Mouse (Mus musculus): Measurements from ENCODE around the gene 4933415A04Rik. TPM values are rescaled to one million over a fixed set of nuclear protein-coding genes. Genes with fewer than 3 reads are reported as not detected.

The 4933415A04Rik gene
- polyA plus RNA-seq, 1 experiment = 0.30 TPM

DNA sequence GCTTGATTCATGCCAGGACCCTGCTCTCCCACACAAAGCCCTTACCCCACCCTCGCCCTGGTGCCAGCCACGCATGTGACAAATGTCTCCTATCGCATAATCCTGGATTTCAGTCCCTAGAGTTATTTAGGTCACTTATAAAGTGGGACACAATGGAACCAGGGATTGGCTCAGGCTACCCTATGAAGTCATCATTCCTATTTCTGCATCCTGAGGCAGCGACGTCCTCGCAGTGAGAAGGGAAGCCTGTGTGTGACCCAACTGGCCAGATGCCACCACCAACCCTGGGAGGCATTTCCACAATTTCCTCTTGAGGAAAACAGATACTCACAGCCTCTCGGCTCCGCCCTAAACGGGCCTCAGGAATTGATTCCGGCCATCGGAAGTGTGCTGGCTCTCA is 17.2 kb upstream of the 4933415A04Rik start:
- peak; percentile 91 for DNase-seq

GRCm38 (mm10) chr11:43575061-43575375 is 11.8 kb upstream of the 4933415A04Rik start:
- WGBS = 42% methylated on average over 3 of the region's 3 CpGs
- TF ChIP-seq POLR2A (IDR thresholded peaks at IDR 0.05; ENCODE audit: low read depth, low read length) = no peak
- no peak for TF ChIP-seq CTCF (conservative IDR thresholded peaks at IDR 0.05; ENCODE audit: insufficient read depth, insufficient read length, low read depth, low read length)

More for the DNA sequence above, 17.2 kb upstream of the 4933415A04Rik start:
- no peaks in the 10 kb centered on the region for H3K4me1 ChIP-seq (ENCODE audit: control insufficient read depth, insufficient read depth, low read length)
- 48% methylated on average over 11 of the region's 11 CpGs for WGBS
- H3K27me3 ChIP-seq (replicated peaks; ENCODE audit: control insufficient read depth, insufficient read depth, low read length) = no peaks in the 10 kb centered on the region
- H3K36me3 ChIP-seq (ENCODE audit: control insufficient read depth, insufficient read depth, low read length) = no peaks in the 10 kb centered on the region
- TF ChIP-seq CTCF (conservative IDR thresholded peaks at IDR 0.05; ENCODE audit: insufficient read depth, insufficient read length, low read depth, low read length) (no peak), POLR2A (IDR thresholded peaks at IDR 0.05; ENCODE audit: low read depth, low read length) (no peak)
- H3K27ac ChIP-seq (ENCODE audit: insufficient read depth, low read depth, low read length) = peak overlapping the region; percentile 48; the same call in 1 of the 2 replicates
- H3K4me3 ChIP-seq (ENCODE audit: insufficient read depth, low read depth, low read length) = no peak overlapping the region

DNA sequence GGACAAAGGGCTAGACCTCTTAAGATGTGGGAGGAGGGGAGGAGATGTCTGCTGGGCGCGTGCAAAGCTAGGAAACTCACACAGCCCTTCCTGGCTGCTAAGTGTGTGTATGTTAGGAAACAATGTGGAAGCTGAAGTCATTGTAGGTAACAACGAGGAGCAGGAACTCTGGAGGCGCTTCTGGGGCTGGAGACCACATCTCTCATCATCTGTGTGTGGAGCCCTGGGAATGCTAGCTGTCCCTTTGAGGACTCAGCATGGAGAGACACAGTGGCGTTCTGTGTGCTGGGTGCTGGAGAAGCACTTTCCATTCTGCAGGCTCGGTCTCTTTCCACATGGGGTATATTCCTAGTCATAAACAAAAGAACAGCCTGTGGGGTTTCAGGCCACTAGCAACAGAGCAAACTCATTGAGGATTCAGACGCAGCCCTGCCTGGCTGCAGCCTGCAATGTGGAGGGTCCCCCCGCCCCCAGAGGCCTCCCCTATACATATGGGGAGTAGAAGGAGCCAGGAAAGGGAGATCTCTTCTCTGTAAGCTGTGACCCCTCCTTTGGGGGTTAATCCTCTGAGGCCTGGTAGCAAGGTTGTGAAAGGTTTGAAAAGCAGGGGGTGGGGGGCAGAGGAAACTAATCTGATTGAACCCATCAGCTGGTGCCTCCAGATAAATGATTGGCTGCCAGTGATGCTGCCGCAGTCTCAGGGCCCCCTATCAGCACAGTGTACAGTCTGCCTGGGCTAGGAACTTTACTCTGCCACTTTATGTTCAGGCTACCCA is 11.3 kb upstream of the 4933415A04Rik start:
- H3K27me3 ChIP-seq (replicated peaks; ENCODE audit: control insufficient read depth, insufficient read depth, low read length) = no peaks in the 10 kb centered on the region
- no peak for DNase-seq
- H3K4me3 ChIP-seq (ENCODE audit: insufficient read depth, low read depth, low read length) = no peak overlapping the region
- no peaks in the 10 kb centered on the region for H3K36me3 ChIP-seq (ENCODE audit: control insufficient read depth, insufficient read depth, low read length)
- 54% methylated on average over 9 of the region's 9 CpGs for WGBS
- H3K4me1 ChIP-seq (ENCODE audit: control insufficient read depth, insufficient read depth, low read length) = no peaks in the 10 kb centered on the region
- no peak for TF ChIP-seq POLR2A (IDR thresholded peaks at IDR 0.05; ENCODE audit: low read depth, low read length)
- TF ChIP-seq CTCF (conservative IDR thresholded peaks at IDR 0.05; ENCODE audit: insufficient read depth, insufficient read length, low read depth, low read length) = no peak
- H3K27ac ChIP-seq (ENCODE audit: insufficient read depth, low read depth, low read length) = no peak overlapping the region

More at GRCm38 (mm10) chr11:43575061-43575375, 11.8 kb upstream of the 4933415A04Rik start:
- Histone ChIP-seq H3K27me3 (replicated peaks; ENCODE audit: control insufficient read depth, insufficient read depth, low read length) (no peaks in the 10 kb centered on the region), H3K27ac (ENCODE audit: insufficient read depth, low read depth, low read length) (no peak overlapping the region), H3K4me3 (ENCODE audit: insufficient read depth, low read depth, low read length) (no peak overlapping the region), H3K4me1 (ENCODE audit: control insufficient read depth, insufficient read depth, low read length) (no peaks in the 10 kb centered on the region), H3K36me3 (ENCODE audit: control insufficient read depth, insufficient read depth, low read length) (no peaks in the 10 kb centered on the region)
- DNase-seq = no peak

- Histone ChIP-seq H3K4me1 (ENCODE audit: control insufficient read depth, insufficient read depth, low read length) (no peaks in the 10 kb centered on the region), H3K36me3 (ENCODE audit: control insufficient read depth, insufficient read depth, low read length) (no peaks in the 10 kb centered on the region), H3K4me3 (ENCODE audit: insufficient read depth, low read depth, low read length) (no peak overlapping the region), H3K27me3 (replicated peaks; ENCODE audit: control insufficient read depth, insufficient read depth, low read length) (no peaks in the 10 kb centered on the region), H3K27ac (ENCODE audit: insufficient read depth, low read depth, low read length) (no peak overlapping the region)
- no peak for TF ChIP-seq POLR2A (IDR thresholded peaks at IDR 0.05; ENCODE audit: low read depth, low read length)
- TF ChIP-seq CTCF (conservative IDR thresholded peaks at IDR 0.05; ENCODE audit: insufficient read depth, insufficient read length, low read depth, low read length) = no peak
- 70% methylated on average over 11 of the region's 11 CpGs for WGBS
- DNase-seq = no peak
Measured at GRCm38 (mm10) chr11:43577713-43578478, 8.9 kb upstream of the 4933415A04Rik start.

GRCm38 (mm10) chr11:43585211-43586005 is 1.4 kb upstream of the 4933415A04Rik start:
- H3K27me3 ChIP-seq (replicated peaks; ENCODE audit: control insufficient read depth, insufficient read depth, low read length) = no peaks in the 10 kb centered on the region
- no peak for TF ChIP-seq POLR2A (IDR thresholded peaks at IDR 0.05; ENCODE audit: low read depth, low read length)
- no peak for TF ChIP-seq CTCF (conservative IDR thresholded peaks at IDR 0.05; ENCODE audit: insufficient read depth, insufficient read length, low read depth, low read length)
- no peaks in the 10 kb centered on the region for H3K4me1 ChIP-seq (ENCODE audit: control insufficient read depth, insufficient read depth, low read length)
- H3K4me3 ChIP-seq (ENCODE audit: insufficient read depth, low read depth, low read length) = no peak overlapping the region
- 87% methylated on average over 22 of the region's 22 CpGs for WGBS
- H3K27ac ChIP-seq (ENCODE audit: insufficient read depth, low read depth, low read length) = no peak overlapping the region
- no peaks in the 10 kb centered on the region for H3K36me3 ChIP-seq (ENCODE audit: control insufficient read depth, insufficient read depth, low read length)
- no peak for DNase-seq

- H3K4me3 ChIP-seq (ENCODE audit: insufficient read depth, low read depth, low read length) = no peak overlapping the region
- TF ChIP-seq POLR2A (IDR thresholded peaks at IDR 0.05; ENCODE audit: low read depth, low read length) (no peak), CTCF (conservative IDR thresholded peaks at IDR 0.05; ENCODE audit: insufficient read depth, insufficient read length, low read depth, low read length) (no peak)
- DNase-seq = no peak
- H3K4me1 ChIP-seq (ENCODE audit: control insufficient read depth, insufficient read depth, low read length) = no peaks in the 10 kb centered on the region
- 76% methylated on average over 6 of the region's 6 CpGs for WGBS
- H3K27me3 ChIP-seq (replicated peaks; ENCODE audit: control insufficient read depth, insufficient read depth, low read length) = no peaks in the 10 kb centered on the region
- H3K36me3 ChIP-seq (ENCODE audit: control insufficient read depth, insufficient read depth, low read length) = no peaks in the 10 kb centered on the region
- no peak overlapping the region for H3K27ac ChIP-seq (ENCODE audit: insufficient read depth, low read depth, low read length)
Measured at GRCm38 (mm10) chr11:43589530-43590072, 2.8 kb downstream of the 4933415A04Rik start.

Data from kidney, adult 2 months (tissue).